Mouse (Mus musculus): ENCODE measurements around the gene Tmem176a.
"Not testable (repeated sequence)": the region's sequence is repeated elsewhere in the genome, so short reads cannot be mapped to it uniquely, and the experiment has no call there.

Gene Tmem176a

GRCm38 (mm10) chr6:48840371-48840969, at the start of gene Tmem176a:
TSS of gene Tmem176a (plus strand) at chr6:48840919.
- DNase-seq (ENCODE audit: low spot score): peak; percentile 41

DNA sequence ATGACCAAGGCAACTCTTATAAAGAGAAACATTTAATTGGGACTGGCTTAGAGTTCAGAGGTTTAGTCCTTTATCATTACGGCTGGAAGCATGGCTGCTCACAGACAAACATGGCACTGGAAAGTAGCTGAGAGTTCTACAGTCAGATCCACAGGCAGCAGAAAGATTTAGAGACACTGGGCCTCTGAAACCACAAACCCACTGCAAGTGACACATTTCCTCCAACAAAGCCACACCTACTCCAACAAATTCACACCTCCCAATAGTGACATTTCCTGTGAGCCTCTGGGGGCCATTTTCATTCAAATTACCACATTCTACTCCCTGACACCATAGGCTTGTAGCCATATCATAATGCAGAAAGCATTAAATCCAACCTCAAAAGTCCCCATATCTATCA, 38.8 kb upstream of the Tmem176a start:
- DNase-seq (ENCODE audit: low spot score): no peak

GRCm38 (mm10) chr6:48803406-48804051, 37.2 kb upstream of the Tmem176a start:
- no peak for DNase-seq (ENCODE audit: low spot score)

DNA sequence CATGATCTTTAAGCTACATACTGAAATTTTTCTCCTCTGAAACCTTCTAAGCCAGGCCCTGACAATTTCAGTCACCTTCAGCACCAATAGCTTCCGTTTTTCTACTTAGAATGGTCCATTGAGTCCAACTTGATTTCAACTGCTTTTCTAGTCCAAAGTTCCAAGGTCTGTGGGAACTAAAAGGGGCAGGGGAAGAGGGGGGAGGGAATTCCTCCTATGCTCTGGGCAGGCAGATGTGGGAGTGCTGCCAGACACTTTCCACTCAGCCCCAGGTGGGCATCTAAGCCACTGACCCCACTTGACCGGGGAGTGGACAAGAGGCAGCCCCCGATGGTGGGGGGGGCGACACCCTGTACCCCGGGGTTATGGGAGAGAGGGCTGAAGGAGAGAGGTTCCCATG, 36.4 kb upstream of the Tmem176a start:
- DNase-seq (ENCODE audit: low spot score): no peak

DNA sequence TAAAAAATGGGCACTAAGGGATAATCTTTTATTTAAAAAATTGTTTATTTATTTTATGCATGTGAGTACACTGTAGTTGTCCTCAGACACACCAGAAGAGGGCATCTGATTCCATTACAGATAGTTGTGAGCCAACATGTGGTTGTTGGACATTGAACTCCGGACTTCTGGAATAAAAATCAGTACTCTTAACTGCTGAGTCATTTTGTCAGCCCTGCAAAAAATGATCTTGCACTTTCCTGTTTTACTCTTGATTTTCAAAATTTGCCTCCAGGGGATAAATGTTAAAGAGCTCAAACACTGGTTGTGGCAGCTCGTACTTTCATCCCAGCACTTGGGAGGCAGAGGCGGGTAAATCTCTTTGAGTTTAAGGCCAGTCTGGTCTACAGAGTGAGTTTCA, 34.0 kb upstream of the Tmem176a start:
- no peak for DNase-seq (ENCODE audit: low spot score)

DNA sequence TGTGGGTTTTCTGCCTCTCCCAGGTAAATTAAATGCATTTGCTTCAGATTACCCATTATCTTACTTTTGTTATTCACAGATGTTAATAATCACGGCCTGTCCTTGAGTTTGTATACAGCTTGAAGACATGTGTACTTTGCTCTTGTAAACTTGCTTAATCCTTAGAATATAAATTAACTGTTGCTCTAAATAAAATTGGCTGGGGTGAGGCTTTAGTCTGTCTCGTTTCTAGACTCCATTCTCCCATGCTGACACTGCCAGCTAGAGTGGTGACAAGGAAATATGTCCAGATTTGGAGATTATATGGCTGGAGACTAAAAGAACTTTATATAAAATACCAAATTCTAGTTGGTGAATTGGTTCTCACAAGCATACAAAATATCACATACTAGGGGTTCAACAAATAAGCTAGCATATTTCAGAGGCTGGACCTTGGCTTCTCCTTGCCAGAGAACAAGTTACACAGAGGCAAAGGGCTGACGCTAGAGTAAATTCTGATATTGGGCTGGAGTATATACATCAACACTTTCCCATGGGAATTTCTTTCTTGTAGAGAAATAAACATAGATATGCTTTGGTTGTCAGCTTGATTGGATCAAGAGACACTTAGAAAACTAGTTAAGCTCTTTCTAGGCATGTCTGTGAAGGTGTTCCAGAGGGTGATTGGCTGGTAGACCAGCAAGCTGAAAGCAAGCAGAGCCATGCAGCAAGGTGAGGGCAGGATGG, 31.1 kb upstream of the Tmem176a start:
- DNase-seq (ENCODE audit: low spot score): no peak

GRCm38 (mm10) chr6:48815013-48815412, 25.7 kb upstream of the Tmem176a start:
- no peak for DNase-seq (ENCODE audit: low spot score)

DNA sequence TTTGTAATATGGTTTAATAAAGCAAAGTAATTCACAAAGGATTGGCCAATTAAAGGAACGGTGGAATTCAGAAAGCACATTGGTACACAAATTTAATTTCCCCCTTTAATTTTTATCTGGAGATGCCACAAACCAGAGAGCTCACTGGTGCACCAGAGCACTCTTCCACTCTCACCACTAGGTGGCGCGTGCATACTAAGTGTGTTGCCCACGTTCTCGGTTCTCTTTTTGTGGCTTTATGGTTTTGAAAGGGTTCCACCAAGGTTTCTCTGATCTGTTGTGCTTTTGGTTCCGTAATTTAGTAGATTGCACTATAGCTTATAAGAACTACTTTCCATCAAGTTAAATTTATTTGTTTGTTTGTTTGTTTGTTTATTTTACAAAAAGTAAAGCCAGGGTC, 22.9 kb upstream of the Tmem176a start:
- peak; percentile 58 for DNase-seq (ENCODE audit: low spot score)

GRCm38 (mm10) chr6:48821991-48822785, 18.5 kb upstream of the Tmem176a start:
- not testable (repeated sequence) for DNase-seq (ENCODE audit: low spot score)

GRCm38 (mm10) chr6:48825016-48825415, 15.7 kb upstream of the Tmem176a start:
- DNase-seq (ENCODE audit: low spot score): no peak

- DNase-seq (ENCODE audit: low spot score): no peak
Measured at GRCm38 (mm10) chr6:48828976-48829375, 11.7 kb upstream of the Tmem176a start.

- DNase-seq (ENCODE audit: low spot score): no peak
Measured at GRCm38 (mm10) chr6:48829651-48830050, 11.1 kb upstream of the Tmem176a start.

- no peak for DNase-seq (ENCODE audit: low spot score)
Measured at GRCm38 (mm10) chr6:48830241-48830640, 10.5 kb upstream of the Tmem176a start.

DNA sequence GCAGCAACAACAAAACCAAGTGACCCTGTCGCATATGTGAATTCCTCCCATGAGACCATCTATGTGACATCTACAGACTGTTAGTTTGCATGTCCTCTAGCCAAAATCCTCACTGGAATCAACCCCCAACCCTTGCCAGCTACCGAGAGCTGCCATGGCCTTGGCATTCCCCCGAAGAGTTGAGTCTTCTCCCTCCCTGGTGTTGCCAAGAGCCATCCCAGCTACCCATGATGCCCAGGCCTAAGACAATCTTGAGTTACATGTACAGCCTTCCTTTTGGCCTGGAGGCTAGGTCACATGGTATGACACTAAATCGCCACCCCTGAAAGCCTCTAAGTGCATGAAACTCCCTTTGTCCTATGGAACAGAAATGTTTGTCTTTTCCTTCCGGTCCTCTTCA, 9.6 kb upstream of the Tmem176a start:
- DNase-seq (ENCODE audit: low spot score): no peak

- DNase-seq (ENCODE audit: low spot score): no peak
Measured at GRCm38 (mm10) chr6:48832426-48832825, 8.3 kb upstream of the Tmem176a start.

DNA sequence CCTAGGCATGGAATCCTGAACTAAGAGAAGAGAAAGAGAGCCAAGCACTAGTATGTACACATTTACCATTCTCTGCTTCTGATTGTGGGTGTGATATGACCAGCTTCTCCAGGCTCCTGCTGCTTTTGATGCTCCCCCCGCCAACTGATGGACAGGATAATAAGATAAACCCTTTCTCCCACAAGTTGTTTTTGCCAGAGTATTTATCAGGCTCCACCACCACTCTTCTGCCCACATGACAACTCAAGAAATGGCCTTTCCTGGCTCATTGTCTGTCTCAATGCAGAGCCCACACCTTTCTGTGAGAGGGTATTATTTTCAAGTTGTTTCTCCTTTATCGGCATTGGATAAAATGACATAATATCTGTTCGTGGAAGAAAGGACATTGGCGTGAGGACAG, 7.2 kb upstream of the Tmem176a start:
- no peak for DNase-seq (ENCODE audit: low spot score)

- no peak for DNase-seq (ENCODE audit: low spot score)
Measured at GRCm38 (mm10) chr6:48835241-48835640, 5.5 kb upstream of the Tmem176a start.

GRCm38 (mm10) chr6:48836146-48836545, 4.6 kb upstream of the Tmem176a start:
- no peak for DNase-seq (ENCODE audit: low spot score)

DNA sequence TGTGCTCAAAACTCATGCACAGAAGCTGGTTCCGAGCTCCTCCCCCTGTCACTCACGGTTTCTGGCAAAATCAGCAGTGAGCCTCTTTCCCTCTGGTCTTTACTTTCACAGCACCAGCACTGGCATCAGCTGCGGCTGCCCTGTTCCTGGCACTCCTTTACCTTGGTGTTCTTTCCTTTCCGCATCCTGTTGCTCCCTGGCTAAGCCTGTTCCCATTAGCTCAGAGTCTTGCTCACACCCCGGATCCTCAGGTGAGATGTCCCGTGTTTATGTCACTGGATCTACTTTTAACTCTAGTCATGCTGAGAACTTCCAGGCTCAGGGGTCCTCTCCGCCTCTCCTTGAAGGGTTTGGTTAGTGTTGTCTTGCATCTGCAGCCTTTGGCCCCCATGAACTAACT, 3.2 kb upstream of the Tmem176a start:
- no peak for DNase-seq (ENCODE audit: low spot score)

- no peak for DNase-seq (ENCODE audit: low spot score)
Measured at GRCm38 (mm10) chr6:48838321-48839080, 2.2 kb upstream of the Tmem176a start.

GRCm38 (mm10) chr6:48840973-48841625, 380 bp downstream of the Tmem176a start, which contains the start of gene Tmem176b:
TSS of gene Tmem176b (minus strand) at chr6:48841496.
- DNase-seq (ENCODE audit: low spot score): peak; percentile 98

Data from ovary, postnatal 14 days (tissue).